Mouse (Mus musculus): ENCODE measurements around the gene Dhx15. TPM values are rescaled to one million over a fixed set of nuclear protein-coding genes. Genes with fewer than 3 reads are reported as not detected.
A peak's percentile ranks its signal among the peaks of the same experiment; 100 is the strongest.

The Dhx15 gene
- polyA plus RNA-seq, 1 experiment from 2014 or later, result 48.4 TPM

DNA sequence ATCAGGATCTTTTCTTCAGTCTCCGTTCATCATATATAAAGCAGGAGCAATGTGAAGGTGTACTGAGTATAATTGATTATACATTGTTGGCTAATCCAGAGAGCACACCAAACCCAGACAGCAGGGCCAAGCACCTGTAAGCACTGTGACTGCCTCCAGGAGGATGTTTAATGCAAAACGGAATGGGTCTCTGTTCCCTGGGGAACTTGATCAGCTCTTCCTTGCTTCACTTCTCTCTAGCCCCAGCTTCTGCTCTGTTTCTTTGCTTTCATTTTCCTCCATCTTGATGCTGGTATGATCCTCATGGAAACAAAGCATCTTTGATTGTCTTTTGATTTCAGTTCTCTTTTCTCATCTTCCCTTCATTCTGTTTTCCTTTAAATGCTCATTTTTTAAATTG lies 42.3 kb upstream of the Dhx15 start:
- Histone ChIP-seq H3K4me2 (replicated peaks; ENCODE audit: low read depth) (no peak overlapping the region), H3K27ac (ENCODE audit: low read depth, low read length) (no peak overlapping the region), H3K36me3 (ENCODE audit: control insufficient read depth, insufficient read depth) (no peaks in the 10 kb centered on the region), H3K9ac (ENCODE audit: low read depth, low read length) (no peak overlapping the region), H3K9me3 (ENCODE audit: control insufficient read depth) (no peaks in the 10 kb centered on the region), H3K27me3 (replicated peaks; ENCODE audit: control insufficient read depth, insufficient read depth, low read length) (no peaks in the 10 kb centered on the region), H3K4me3 (ENCODE audit: low read depth, low read length) (no peak overlapping the region), H3K4me1 (replicated peaks; ENCODE audit: control insufficient read depth, insufficient read depth, low read length) (no peaks in the 10 kb centered on the region)
- TF ChIP-seq CTCF (IDR thresholded peaks at IDR 0.05; ENCODE audit: low read depth), result no peak
- ATAC-seq, result no peak
- 65% methylated on average over 2 of the region's 2 CpGs for WGBS

DNA sequence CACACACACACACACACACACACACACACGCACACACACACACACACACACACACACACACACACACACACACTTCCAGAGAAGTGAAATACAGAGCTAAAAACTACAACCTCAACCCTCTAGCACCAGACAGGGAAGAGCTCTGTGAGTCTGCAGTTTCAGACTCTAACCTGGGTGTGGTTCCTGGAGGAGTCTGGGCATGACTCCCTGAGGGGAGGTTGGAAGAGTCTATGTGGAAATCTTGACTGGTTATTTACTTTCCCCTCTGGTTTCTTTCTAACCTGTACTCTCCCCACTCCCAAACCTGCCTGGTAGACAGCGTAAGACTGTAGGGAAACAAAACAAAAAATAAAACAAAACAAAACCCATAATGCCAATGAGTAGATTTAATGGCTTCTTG lies 41.9 kb upstream of the Dhx15 start:
- 75% methylated on average over 2 of the region's 2 CpGs for WGBS
- no peaks in the 10 kb centered on the region for H3K9me3 ChIP-seq (ENCODE audit: control insufficient read depth)

DNA sequence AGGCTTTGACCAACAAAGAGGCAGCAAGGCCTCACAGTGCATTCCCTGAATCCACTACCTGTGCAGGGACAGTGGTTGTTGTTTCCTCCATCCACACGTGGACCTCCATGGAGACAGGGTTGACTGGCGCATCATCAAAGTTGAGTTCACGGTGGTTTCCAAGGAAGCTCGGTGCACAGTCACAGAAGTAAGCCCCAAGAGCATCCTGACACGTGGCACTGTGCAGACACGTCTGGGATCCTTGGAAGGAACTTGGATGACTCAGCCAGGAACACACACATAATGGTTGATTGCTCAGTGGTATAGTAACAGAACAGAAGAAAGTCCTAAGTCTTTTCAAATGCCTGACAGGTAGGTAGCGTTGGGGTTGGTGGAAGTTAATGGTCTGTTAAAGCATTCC lies 40.2 kb upstream of the Dhx15 start:
- no peak for ATAC-seq
- Histone ChIP-seq H3K4me3 (ENCODE audit: low read depth, low read length) (no peak overlapping the region), H3K4me1 (replicated peaks; ENCODE audit: control insufficient read depth, insufficient read depth, low read length) (no peaks in the 10 kb centered on the region)

More for the DNA sequence above, 41.9 kb upstream of the Dhx15 start:
- Histone ChIP-seq H3K27me3 (replicated peaks; ENCODE audit: control insufficient read depth, insufficient read depth, low read length) (no peaks in the 10 kb centered on the region), H3K4me3 (ENCODE audit: low read depth, low read length) (no peak overlapping the region), H3K4me1 (replicated peaks; ENCODE audit: control insufficient read depth, insufficient read depth, low read length) (no peaks in the 10 kb centered on the region), H3K36me3 (ENCODE audit: control insufficient read depth, insufficient read depth) (no peaks in the 10 kb centered on the region), H3K9ac (ENCODE audit: low read depth, low read length) (no peak overlapping the region), H3K27ac (ENCODE audit: low read depth, low read length) (no peak overlapping the region), H3K4me2 (replicated peaks; ENCODE audit: low read depth) (no peak overlapping the region)
- TF ChIP-seq CTCF (IDR thresholded peaks at IDR 0.05; ENCODE audit: low read depth), result no peak
- peak; percentile 76; the same call in 1 of the 2 replicates for ATAC-seq

DNA sequence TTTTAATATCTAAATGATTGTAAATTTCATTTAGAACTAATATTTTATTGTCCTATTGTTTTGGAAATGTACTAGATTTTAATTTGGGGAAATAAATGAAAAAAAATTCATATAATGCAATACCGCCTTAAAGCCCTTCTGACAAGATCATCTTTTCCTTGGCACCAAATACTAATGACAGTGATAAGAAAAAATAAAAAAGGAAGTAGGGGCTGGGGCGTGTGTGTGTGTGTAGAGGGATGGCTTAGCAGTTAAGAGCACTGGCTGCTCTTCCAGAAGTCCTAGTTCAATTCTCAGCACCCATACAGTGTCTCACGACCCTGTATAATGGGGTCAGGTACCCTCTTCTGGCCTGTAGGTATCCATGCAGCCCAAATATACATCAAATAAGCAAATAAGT lies 36.4 kb upstream of the Dhx15 start:
- H3K4me2 ChIP-seq (replicated peaks; ENCODE audit: low read depth), result no peak overlapping the region
- WGBS, result 75% methylated on average over 3 of the region's 3 CpGs
- H3K9me3 ChIP-seq (ENCODE audit: control insufficient read depth), result no peaks in the 10 kb centered on the region
- no peak overlapping the region for H3K27ac ChIP-seq (ENCODE audit: low read depth, low read length)
- no peaks in the 10 kb centered on the region for H3K27me3 ChIP-seq (replicated peaks; ENCODE audit: control insufficient read depth, insufficient read depth, low read length)
- H3K9ac ChIP-seq (ENCODE audit: low read depth, low read length), result no peak overlapping the region
- H3K4me3 ChIP-seq (ENCODE audit: low read depth, low read length), result no peak overlapping the region
- TF ChIP-seq CTCF (IDR thresholded peaks at IDR 0.05; ENCODE audit: low read depth), result no peak
- ATAC-seq, result no peak
- no peaks in the 10 kb centered on the region for H3K36me3 ChIP-seq (ENCODE audit: control insufficient read depth, insufficient read depth)
- H3K4me1 ChIP-seq (replicated peaks; ENCODE audit: control insufficient read depth, insufficient read depth, low read length), result no peaks in the 10 kb centered on the region

More for the DNA sequence above, 40.2 kb upstream of the Dhx15 start:
- 91% methylated on average over 7 of the region's 7 CpGs for WGBS
- H3K36me3 ChIP-seq (ENCODE audit: control insufficient read depth, insufficient read depth), result no peaks in the 10 kb centered on the region
- no peak for TF ChIP-seq CTCF (IDR thresholded peaks at IDR 0.05; ENCODE audit: low read depth)
- H3K4me2 ChIP-seq (replicated peaks; ENCODE audit: low read depth), result no peak overlapping the region
- no peak overlapping the region for H3K9ac ChIP-seq (ENCODE audit: low read depth, low read length)
- H3K27ac ChIP-seq (ENCODE audit: low read depth, low read length), result no peak overlapping the region
- H3K27me3 ChIP-seq (replicated peaks; ENCODE audit: control insufficient read depth, insufficient read depth, low read length), result no peaks in the 10 kb centered on the region
- no peaks in the 10 kb centered on the region for H3K9me3 ChIP-seq (ENCODE audit: control insufficient read depth)

DNA sequence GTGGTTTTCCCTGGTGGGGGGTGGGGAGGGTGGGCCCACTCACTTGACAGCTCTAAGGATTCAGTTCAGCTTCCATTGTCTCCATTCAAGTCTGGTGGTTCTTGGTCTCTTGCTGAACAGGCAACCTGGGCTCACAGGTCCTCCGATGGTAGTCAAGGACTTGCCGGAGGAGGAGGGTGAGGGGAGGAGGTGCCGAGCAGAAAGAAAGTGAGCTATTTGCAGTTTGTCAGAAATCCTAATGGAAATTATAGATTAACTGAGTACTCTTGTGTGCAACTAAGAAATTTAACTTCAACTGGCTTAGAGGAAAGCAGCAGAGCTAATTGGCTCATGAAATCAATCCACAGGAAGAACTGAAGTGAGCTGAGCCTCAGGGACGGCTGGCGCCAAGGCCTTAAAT lies 31.3 kb upstream of the Dhx15 start:
- no peak overlapping the region for H3K4me2 ChIP-seq (replicated peaks; ENCODE audit: low read depth)
- no peaks in the 10 kb centered on the region for H3K4me1 ChIP-seq (replicated peaks; ENCODE audit: control insufficient read depth, insufficient read depth, low read length)
- WGBS, result 84% methylated on average over 5 of the region's 5 CpGs
- no peaks in the 10 kb centered on the region for H3K9me3 ChIP-seq (ENCODE audit: control insufficient read depth)
- H3K36me3 ChIP-seq (ENCODE audit: control insufficient read depth, insufficient read depth), result no peaks in the 10 kb centered on the region
- no peak overlapping the region for H3K4me3 ChIP-seq (ENCODE audit: low read depth, low read length)
- TF ChIP-seq CTCF (IDR thresholded peaks at IDR 0.05; ENCODE audit: low read depth), result no peak
- no peak overlapping the region for H3K9ac ChIP-seq (ENCODE audit: low read depth, low read length)
- ATAC-seq, result no peak
- no peak overlapping the region for H3K27ac ChIP-seq (ENCODE audit: low read depth, low read length)
- H3K27me3 ChIP-seq (replicated peaks; ENCODE audit: control insufficient read depth, insufficient read depth, low read length), result no peaks in the 10 kb centered on the region

DNA sequence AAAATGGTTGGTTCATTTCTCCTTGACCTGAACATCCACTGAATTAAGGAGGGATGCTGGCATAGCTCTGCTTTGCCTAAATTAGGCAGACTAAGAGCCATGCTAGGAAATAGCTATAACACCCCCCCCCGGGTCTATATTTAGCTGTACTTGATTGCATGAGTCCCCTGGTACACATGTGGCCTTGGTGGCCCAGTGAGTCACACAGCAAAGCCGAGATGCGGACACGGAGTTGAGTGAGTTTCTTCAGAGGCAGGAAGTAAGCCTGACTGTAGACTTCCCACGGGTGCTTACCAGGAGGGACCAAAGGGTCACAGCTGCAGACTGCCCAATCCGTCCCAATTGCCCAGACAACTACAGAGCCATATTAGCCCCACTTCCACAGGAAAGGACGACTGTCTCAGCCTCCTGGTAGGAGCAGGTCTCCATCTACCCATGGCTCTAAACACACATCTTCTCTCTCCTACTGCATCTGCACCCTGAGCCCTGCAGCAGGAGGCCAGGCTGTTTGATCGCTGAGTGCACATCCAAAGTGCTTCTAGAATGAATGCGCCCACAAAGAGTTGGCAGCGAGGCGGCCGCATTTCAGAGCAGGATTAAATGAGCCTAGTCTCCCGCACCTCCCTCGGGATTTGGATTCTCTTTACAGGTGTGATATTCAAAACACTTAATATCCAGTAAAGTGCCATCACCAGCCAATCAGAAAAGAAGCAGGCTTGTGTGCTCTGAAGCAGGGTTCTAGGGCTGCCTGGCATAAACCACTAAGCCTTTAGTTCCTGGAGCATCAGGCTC lies 29.9 kb upstream of the Dhx15 start:
- 64% methylated on average over 14 of the region's 14 CpGs for WGBS

More for the DNA sequence above, 29.9 kb upstream of the Dhx15 start:
- no peak for TF ChIP-seq CTCF (IDR thresholded peaks at IDR 0.05; ENCODE audit: low read depth)
- Histone ChIP-seq H3K27me3 (replicated peaks; ENCODE audit: control insufficient read depth, insufficient read depth, low read length) (no peaks in the 10 kb centered on the region), H3K4me3 (ENCODE audit: low read depth, low read length) (no peak overlapping the region), H3K4me2 (replicated peaks; ENCODE audit: low read depth) (no peak overlapping the region), H3K36me3 (ENCODE audit: control insufficient read depth, insufficient read depth) (no peaks in the 10 kb centered on the region), H3K9ac (ENCODE audit: low read depth, low read length) (no peak overlapping the region), H3K9me3 (ENCODE audit: control insufficient read depth) (no peaks in the 10 kb centered on the region), H3K4me1 (replicated peaks; ENCODE audit: control insufficient read depth, insufficient read depth, low read length) (no peaks in the 10 kb centered on the region), H3K27ac (ENCODE audit: low read depth, low read length) (no peak overlapping the region)
- ATAC-seq, result no peak
